Mouse (Mus musculus) kidney, embryonic 15.5 days (tissue): ENCODE measurements around the gene Slc7a8. TPM values are rescaled to one million over a fixed set of nuclear protein-coding genes. Genes with fewer than 3 reads are reported as not detected.

Experiments
- ATAC-seq: fragments of 200-750 bp; cut with Nextera tagmentation; replicated peaks from 2 replicates; pipeline ENCODE4 v1.8.0; 2017; ENCODE audit warnings: moderate TSS enrichment; ENCODE audit not compliant: low FRiP score
- H3K27ac ChIP-seq: fragments of 300-500 bp; sonication (generic); 2 replicates; pipeline ENCODE4 v1.5.1; 2015; ENCODE audit warnings: mild to moderate bottlenecking, inconsistent platforms
- H3K27me3 ChIP-seq: fragments of 300-500 bp; sonication (generic); 2 replicates; pipeline ENCODE4 v1.6.1; 2015; ENCODE audit warnings: inconsistent platforms
- H3K36me3 ChIP-seq: fragments of 300-500 bp; sonication (generic); 2 replicates; pipeline ENCODE4 v1.6.1; 2015; ENCODE audit warnings: inconsistent platforms
- H3K4me1 ChIP-seq: fragments of 300-500 bp; sonication (generic); 2 replicates; pipeline ENCODE4 v1.6.1; 2015; ENCODE audit warnings: inconsistent platforms
- H3K4me2 ChIP-seq: fragments of 300-500 bp; sonication (generic); 2 replicates; pipeline ENCODE4 v1.6.1; 2015; ENCODE audit warnings: moderate library complexity, mild to moderate bottlenecking, inconsistent platforms
- H3K4me3 ChIP-seq: fragments of 300-500 bp; sonication (generic); replicated peaks from 2 replicates; pipeline ENCODE4 v1.5.1; 2015; ENCODE audit warnings: mild to moderate bottlenecking, inconsistent platforms
- H3K9ac ChIP-seq: fragments of 300-500 bp; sonication (generic); 2 replicates; pipeline ENCODE4 v1.6.1; 2015; ENCODE audit warnings: mild to moderate bottlenecking, inconsistent platforms
- H3K9me3 ChIP-seq: fragments of 300-500 bp; sonication (generic); replicated peaks from 2 replicates; pipeline ENCODE4 v1.6.1; 2016; ENCODE audit warnings: inconsistent platforms
- WGBS: fragments of 180-500 bp; shearing (Covaris S2); methylation state at CpG from one replicate; pipeline ENCODE4 v1.1.7; 2015; ENCODE audit warnings: mixed read lengths; 5-methylcytosine and 5-hydroxymethylcytosine counted together
- polyA plus RNA-seq: library from polyadenylated mRNA; unstranded; fragments of >200 nt; fragmentation: Nextera tagmentation; extraction: Ambion mirVana; gene quantifications from 2 replicates; pipeline ENCODE4 v1.2.1, GENCODE M21; 2015

The Slc7a8 gene
- polyA plus RNA-seq, 1 experiment from 2014 or later = 14.2 TPM

GRCm38 (mm10) chr14:54749238-54749637 lies 32.5 kb downstream of the Slc7a8 start:
- Histone ChIP-seq H3K27ac (no peak overlapping the region), H3K9me3 (no peaks in the 10 kb centered on the region), H3K27me3 (no peaks in the 10 kb centered on the region), H3K4me3 (no peak overlapping the region), H3K4me2 (no peak overlapping the region), H3K36me3 (no peaks in the 10 kb centered on the region), H3K9ac (no peak overlapping the region), H3K4me1 (peaks cover 10% of the 10 kb centered on the region; the same call in 1 of the 2 replicates)
- WGBS = 72% methylated on average over 4 of the region's 4 CpGs
- ATAC-seq = no peak

GRCm38 (mm10) chr14:54747942-54748917 lies 33.5 kb downstream of the Slc7a8 start:
- Histone ChIP-seq H3K4me3 (no peak overlapping the region), H3K4me1 (no peaks in the 10 kb centered on the region), H3K9me3 (no peaks in the 10 kb centered on the region), H3K27ac (no peak overlapping the region), H3K4me2 (no peak overlapping the region), H3K27me3 (no peaks in the 10 kb centered on the region), H3K9ac (no peak overlapping the region), H3K36me3 (no peaks in the 10 kb centered on the region)
- no peak for ATAC-seq
- 84% methylated on average over 16 of the region's 16 CpGs for WGBS

GRCm38 (mm10) chr14:54746038-54746437 lies 35.7 kb downstream of the Slc7a8 start:
- WGBS = 91% methylated on average over 9 of the region's 9 CpGs
- Histone ChIP-seq H3K27me3 (no peaks in the 10 kb centered on the region), H3K36me3 (no peaks in the 10 kb centered on the region), H3K27ac (no peak overlapping the region), H3K9me3 (no peaks in the 10 kb centered on the region), H3K4me2 (no peak overlapping the region), H3K4me1 (peaks cover 11% of the 10 kb centered on the region), H3K4me3 (no peak overlapping the region), H3K9ac (no peak overlapping the region)
- no peak for ATAC-seq

GRCm38 (mm10) chr14:54744473-54744872 lies 37.3 kb downstream of the Slc7a8 start:
- Histone ChIP-seq H3K4me2 (no peak overlapping the region), H3K27ac (no peak overlapping the region)

GRCm38 (mm10) chr14:54742375-54742774 lies 39.4 kb downstream of the Slc7a8 start:
- no peak overlapping the region for H3K27ac ChIP-seq
- ATAC-seq = no peak
- no peak overlapping the region for H3K4me3 ChIP-seq
- no peak overlapping the region for H3K9ac ChIP-seq
- WGBS = 40% methylated on average over 2 of the region's 2 CpGs
- no peaks in the 10 kb centered on the region for H3K27me3 ChIP-seq
- no peaks in the 10 kb centered on the region for H3K36me3 ChIP-seq
- H3K9me3 ChIP-seq = no peaks in the 10 kb centered on the region
- H3K4me1 ChIP-seq = peaks cover 11% of the 10 kb centered on the region
- H3K4me2 ChIP-seq = no peak overlapping the region

More at GRCm38 (mm10) chr14:54744473-54744872, 37.3 kb downstream of the Slc7a8 start:
- H3K9ac ChIP-seq = no peak overlapping the region
- ATAC-seq = no peak
- H3K36me3 ChIP-seq = no peaks in the 10 kb centered on the region
- WGBS = 54% methylated on average over 8 of the region's 8 CpGs
- peaks cover 11% of the 10 kb centered on the region for H3K4me1 ChIP-seq
- H3K27me3 ChIP-seq = no peaks in the 10 kb centered on the region
- H3K4me3 ChIP-seq = no peak overlapping the region
- H3K9me3 ChIP-seq = no peaks in the 10 kb centered on the region

GRCm38 (mm10) chr14:54741721-54742120 lies 40.0 kb downstream of the Slc7a8 start:
- Histone ChIP-seq H3K4me3 (no peak overlapping the region), H3K36me3 (no peaks in the 10 kb centered on the region), H3K4me2 (no peak overlapping the region), H3K4me1 (peaks cover 11% of the 10 kb centered on the region), H3K9me3 (no peaks in the 10 kb centered on the region), H3K9ac (no peak overlapping the region), H3K27me3 (no peaks in the 10 kb centered on the region), H3K27ac (no peak overlapping the region)
- 84% methylated on average over 6 of the region's 6 CpGs for WGBS
- ATAC-seq = no peak

- Histone ChIP-seq H3K4me3 (no peak overlapping the region), H3K4me1 (peaks cover 8% of the 10 kb centered on the region), H3K4me2 (no peak overlapping the region), H3K9ac (no peak overlapping the region), H3K36me3 (no peaks in the 10 kb centered on the region), H3K27ac (no peak overlapping the region), H3K27me3 (no peaks in the 10 kb centered on the region), H3K9me3 (no peaks in the 10 kb centered on the region)
- WGBS = 78% methylated on average over 10 of the region's 10 CpGs
- ATAC-seq = no peak
Observed at GRCm38 (mm10) chr14:54737634-54738033, 44.1 kb downstream of the Slc7a8 start.

GRCm38 (mm10) chr14:54736555-54737552 lies 44.9 kb downstream of the Slc7a8 start:
- no peak for ATAC-seq

GRCm38 (mm10) chr14:54735221-54735620 lies 46.5 kb downstream of the Slc7a8 start:
- H3K4me1 ChIP-seq = no peaks in the 10 kb centered on the region
- H3K27me3 ChIP-seq = no peaks in the 10 kb centered on the region
- H3K4me3 ChIP-seq = no peak overlapping the region
- no peak overlapping the region for H3K9ac ChIP-seq
- no peak overlapping the region for H3K27ac ChIP-seq
- ATAC-seq = no peak
- WGBS = 83% methylated on average over 4 of the region's 4 CpGs
- no peaks in the 10 kb centered on the region for H3K9me3 ChIP-seq
- H3K36me3 ChIP-seq = no peaks in the 10 kb centered on the region
- no peak overlapping the region for H3K4me2 ChIP-seq

More at GRCm38 (mm10) chr14:54736555-54737552, 44.9 kb downstream of the Slc7a8 start:
- Histone ChIP-seq H3K9me3 (no peaks in the 10 kb centered on the region), H3K4me3 (no peak overlapping the region), H3K9ac (no peak overlapping the region), H3K4me2 (no peak overlapping the region), H3K36me3 (no peaks in the 10 kb centered on the region), H3K27me3 (no peaks in the 10 kb centered on the region), H3K4me1 (peaks cover under 1% of the 10 kb centered on the region; the same call in 1 of the 2 replicates), H3K27ac (no peak overlapping the region)
- WGBS = 80% methylated on average over 14 of the region's 14 CpGs

- no peak for ATAC-seq
- WGBS = 78% methylated on average over 4 of the region's 4 CpGs
- H3K4me2 ChIP-seq = no peak overlapping the region
- H3K4me3 ChIP-seq = no peak overlapping the region
- H3K27ac ChIP-seq = no peak overlapping the region
- H3K9me3 ChIP-seq = no peaks in the 10 kb centered on the region
- H3K4me1 ChIP-seq = no peaks in the 10 kb centered on the region
- no peaks in the 10 kb centered on the region for H3K27me3 ChIP-seq
- H3K9ac ChIP-seq = no peak overlapping the region
- H3K36me3 ChIP-seq = no peaks in the 10 kb centered on the region
Observed at GRCm38 (mm10) chr14:54734004-54734403, 47.7 kb downstream of the Slc7a8 start.

- H3K4me2 ChIP-seq = no peak overlapping the region
- no peak overlapping the region for H3K9ac ChIP-seq
- ATAC-seq = no peak
- no peaks in the 10 kb centered on the region for H3K4me1 ChIP-seq
- H3K27ac ChIP-seq = no peak overlapping the region
- 85% methylated on average over 8 of the region's 8 CpGs for WGBS
- no peaks in the 10 kb centered on the region for H3K36me3 ChIP-seq
- no peaks in the 10 kb centered on the region for H3K9me3 ChIP-seq
- H3K4me3 ChIP-seq = no peak overlapping the region
- no peaks in the 10 kb centered on the region for H3K27me3 ChIP-seq
Observed at GRCm38 (mm10) chr14:54732206-54732605, 49.5 kb downstream of the Slc7a8 start.

- no peaks in the 10 kb centered on the region for H3K4me1 ChIP-seq
- WGBS = 89% methylated on average over 6 of the region's 6 CpGs
- H3K9ac ChIP-seq = no peak overlapping the region
- no peak overlapping the region for H3K4me2 ChIP-seq
- no peaks in the 10 kb centered on the region for H3K27me3 ChIP-seq
- H3K4me3 ChIP-seq = no peak overlapping the region
- H3K9me3 ChIP-seq = no peaks in the 10 kb centered on the region
- H3K27ac ChIP-seq = no peak overlapping the region
- H3K36me3 ChIP-seq = no peaks in the 10 kb centered on the region
- ATAC-seq = no peak
Observed at GRCm38 (mm10) chr14:54730305-54730704, 51.4 kb downstream of the Slc7a8 start.
